Mouse (Mus musculus) heart, postnatal 14 days (tissue): ENCODE data around the gene Blzf1. TPM values are rescaled to one million over a fixed set of nuclear protein-coding genes. Genes with fewer than 3 reads are reported as not detected.

ENCODE experiments used
- DNase-seq, 2 experiments: peaks; one replicate each; pipeline ENCODE4 v3.0.0; 2021 to 2022
- intact Hi-C: fragments of 180-260 bp; cut with DNase I; formaldehyde crosslinking; loops from one replicate; pipeline ENCODE4 v1.15.1; 2025
- long read RNA-seq, 2 experiments: library from polyadenylated mRNA; stranded (forward); transcript quantifications; one replicate each; pipeline ENCODE4 v2.0.0; 2021
- total RNA-seq, 2 experiments: library from RNA; stranded (reverse); gene quantifications; 2 replicates each; pipeline ENCODE4 v1.2.3; 2021

The Blzf1 gene
- 10 to 100 TPM; 23.0 to 27.3 TPM for total RNA-seq
- long read RNA-seq, experiment 1, transcript Blzf1-203 (7 exons, 2,430 nt), result major isoform, 12 of 13 reads
- long read RNA-seq, experiment 1, partial matches to known transcripts, result 0 of 13 reads
- long read RNA-seq, experiment 1, other reads (novel, unspliced or antisense), result 1 of 13 reads
- long read RNA-seq, experiment 2, transcript Blzf1-203 (7 exons, 2,430 nt), result major isoform, 15 of 16 reads
- long read RNA-seq, experiment 2, partial matches to known transcripts, result 0 of 16 reads
- long read RNA-seq, experiment 2, other reads (novel, unspliced or antisense), result 1 of 16 reads

DNA sequence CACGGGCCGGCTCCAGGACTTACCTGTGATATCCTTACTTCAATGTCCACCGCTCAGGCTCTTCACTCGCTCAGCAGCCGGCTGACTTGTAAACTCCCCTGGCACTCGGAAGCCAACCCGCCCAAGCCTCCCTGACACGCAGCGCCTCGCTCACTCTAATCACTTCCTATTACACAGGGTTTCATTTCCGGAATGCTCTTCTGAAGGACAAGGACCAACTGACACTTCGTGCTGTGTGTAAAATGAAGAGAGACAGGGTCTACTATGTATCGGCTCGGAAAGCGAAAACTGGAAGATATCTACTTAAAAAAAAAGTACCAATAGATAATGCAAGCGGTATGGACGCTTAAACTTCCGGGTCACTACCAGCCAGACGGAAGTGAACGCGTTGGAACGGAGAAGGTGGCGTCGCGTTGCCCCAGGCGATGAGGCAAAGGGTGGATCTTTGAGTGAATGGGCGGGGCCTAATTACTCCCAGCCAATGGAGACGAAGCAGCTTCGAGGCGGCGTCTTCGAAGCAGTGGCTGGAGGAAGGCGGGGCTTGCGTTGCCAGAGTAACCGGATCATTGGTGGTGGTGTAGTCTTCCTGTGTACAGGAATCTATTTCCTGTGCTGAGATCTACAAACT lies at the start of gene Blzf1:
Blzf1 (minus strand) TSS at position 366 of the 628 bp plus-strand sequence.
- DNase-seq, result peak; percentile 93 to 97
- intact Hi-C loops, result loop anchor here (10.0 kb wide), 1 partner anchor 928 kb away; the partner anchor contains the start of gene Tiprl

DNA sequence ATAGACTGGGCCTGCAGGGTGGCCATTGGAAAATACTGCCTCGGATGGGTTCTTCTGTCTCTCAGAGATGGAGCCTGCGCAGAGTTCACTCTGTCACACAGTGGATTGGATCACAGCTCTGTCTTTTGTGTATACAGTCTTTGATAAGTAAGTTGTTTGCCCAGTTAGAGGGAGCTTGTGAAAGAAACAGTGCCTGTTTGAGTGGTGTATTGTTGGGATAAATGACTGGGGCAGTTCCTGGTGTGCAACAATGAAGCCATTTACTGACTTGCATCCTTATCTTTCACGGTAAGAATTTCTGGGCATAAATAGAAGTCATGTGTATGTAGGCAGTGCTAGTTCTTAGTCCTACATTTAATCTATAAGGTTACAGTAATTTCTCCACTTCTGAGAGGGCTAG lies 46.2 kb upstream of the Blzf1 start:
- no peak for DNase-seq
- intact Hi-C loops, result no loop called here

DNA sequence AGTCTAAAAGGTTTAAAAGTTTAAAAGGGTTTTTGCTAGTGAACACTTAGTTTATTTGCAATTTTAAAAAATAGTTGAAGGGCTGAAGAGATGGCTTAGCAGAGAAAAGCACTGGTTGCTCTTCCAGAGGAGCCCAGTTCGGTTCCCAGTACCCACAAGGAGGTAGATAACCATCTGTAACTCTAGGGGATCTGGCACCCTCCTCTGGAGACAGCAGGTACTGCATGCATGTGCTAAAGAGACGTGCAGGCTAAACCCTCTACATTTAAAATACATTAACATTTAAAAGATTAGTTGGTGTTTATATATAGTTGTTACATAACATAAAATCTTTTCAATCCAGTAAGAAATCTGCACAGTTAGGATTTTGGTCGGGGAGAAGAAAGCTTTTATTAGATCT lies 34.9 kb upstream of the Blzf1 start:
- DNase-seq, result peak in 1 of 2 experiments; percentile 33
- intact Hi-C loops, result no loop called here

DNA sequence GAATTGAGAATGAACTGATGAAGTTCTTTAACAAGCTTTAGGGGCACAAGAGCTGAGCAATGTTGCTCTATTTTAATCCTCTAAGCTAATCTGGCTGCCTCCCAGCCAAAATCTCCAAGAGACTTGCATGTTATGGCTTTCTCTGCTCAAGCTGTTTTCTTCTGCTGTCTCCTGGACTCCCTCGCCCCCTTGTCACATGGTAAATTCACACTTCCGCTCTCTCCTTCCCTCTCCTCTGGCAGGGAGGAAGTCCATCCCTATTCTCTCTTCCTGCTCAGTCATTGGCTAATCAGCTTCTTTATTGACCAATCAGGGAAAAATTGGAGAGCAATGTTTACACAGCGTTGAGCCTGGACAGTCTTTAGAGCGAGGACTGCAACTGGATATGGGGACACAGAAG lies 28.6 kb upstream of the Blzf1 start:
- no peak for DNase-seq
- intact Hi-C loops, result no loop called here

DNA sequence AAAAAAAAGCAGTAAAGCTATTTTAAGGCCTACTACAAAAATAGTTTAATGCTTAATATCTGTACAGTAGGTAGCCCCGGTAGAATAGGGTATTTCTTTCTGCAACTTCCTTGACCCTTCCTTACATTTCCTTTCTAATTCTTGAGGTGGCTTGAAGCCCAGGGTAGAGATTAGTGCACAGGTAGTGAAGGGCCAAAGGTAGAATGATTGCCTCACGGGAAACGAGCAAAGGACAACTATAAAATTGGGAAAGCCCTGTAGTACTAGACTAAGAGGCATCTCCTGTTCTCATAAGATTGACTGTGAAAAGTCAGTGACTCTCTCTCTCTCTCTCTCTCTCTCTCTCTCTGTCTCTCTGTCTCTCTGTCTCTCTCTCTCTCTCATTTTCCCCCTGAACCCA lies 28.1 kb upstream of the Blzf1 start:
- DNase-seq, result no peak
- intact Hi-C loops, result no loop called here

DNA sequence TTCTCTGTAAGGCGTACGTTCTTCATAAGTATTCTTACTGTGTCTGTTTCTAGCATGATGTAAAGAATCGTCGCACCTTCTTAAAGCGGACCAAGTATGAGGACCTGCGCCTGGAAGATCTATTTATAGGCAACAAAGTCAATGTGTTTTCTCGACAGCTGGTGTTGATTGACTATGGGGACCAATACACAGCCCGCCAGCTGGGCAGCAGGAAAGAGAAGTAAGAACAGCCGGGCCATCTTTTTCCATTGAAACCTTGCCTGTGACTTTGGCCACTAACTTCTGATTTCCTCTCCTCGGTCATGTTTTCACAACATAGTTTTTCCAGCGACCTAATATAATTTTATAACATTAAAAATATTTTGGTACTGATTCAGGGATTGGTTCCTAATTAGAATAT lies 25.3 kb upstream of the Blzf1 start:
- intact Hi-C loops, result no loop called here
- no peak for DNase-seq

DNA sequence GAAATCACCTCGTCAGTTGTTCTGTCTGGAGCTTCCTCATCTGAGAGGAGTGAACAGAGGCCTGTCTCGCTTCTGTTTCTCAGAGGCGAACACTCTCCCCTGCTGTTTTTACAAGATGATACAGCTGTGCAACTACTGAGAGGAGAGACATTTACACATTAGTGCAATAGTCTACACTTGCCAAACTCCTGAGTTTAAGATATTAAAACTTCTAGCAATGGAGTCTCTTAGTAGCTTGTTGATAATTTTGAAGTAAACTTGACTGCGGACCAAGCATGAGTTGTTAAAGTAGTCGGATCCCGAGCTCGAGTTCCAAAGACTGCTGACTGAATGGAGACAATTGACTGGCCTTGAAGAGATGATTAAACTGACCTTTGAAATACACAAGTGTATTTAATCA lies 20.5 kb upstream of the Blzf1 start:
- no peak for DNase-seq
- intact Hi-C loops, result no loop called here

DNA sequence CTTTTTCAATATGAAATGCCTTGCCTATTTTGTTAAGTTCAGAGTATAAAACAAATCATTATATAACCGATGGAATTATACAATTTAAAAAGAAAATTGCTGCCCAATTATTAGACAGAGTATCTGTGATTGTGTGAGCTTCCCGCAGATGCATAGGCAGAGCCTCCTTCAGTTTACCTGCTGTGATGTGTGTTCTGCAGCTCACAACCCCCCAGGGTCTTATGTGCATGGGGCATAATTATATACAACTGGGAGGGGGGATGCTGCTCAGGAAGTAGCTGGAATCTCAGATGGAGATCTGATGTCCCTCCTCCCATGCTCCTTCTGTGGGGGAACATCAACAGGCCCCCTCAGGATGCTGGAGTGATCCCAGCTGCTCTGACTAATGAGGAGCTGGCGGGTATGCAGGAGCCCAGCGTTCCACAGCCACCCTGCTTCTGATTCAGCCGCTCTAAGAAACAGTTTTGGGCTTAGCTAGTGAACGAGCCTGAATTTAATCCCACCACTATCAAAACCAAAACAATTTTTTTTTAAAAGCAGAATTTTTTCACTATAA lies 19.4 kb upstream of the Blzf1 start:
- intact Hi-C loops, result no loop called here
- peak in 1 of 2 experiments; percentile 36 for DNase-seq

DNA sequence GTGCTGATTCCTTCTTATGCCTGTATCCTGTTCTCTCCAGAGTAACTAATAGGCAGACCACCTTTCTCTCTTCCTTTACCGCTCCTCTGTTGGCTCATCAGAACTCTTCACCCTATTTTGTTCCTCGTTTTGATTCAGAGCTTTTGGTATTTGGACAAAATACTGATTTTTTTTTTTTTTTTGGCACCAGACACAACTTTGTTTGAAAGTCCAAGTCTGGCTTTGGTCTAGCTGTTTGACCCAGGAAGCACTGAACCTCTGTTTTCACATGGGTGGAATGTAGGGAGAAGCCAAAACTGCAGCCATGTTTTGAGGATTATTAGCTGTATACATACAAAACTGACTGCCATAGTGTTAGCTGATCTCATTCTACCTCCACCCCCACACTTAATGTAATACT lies 17.6 kb upstream of the Blzf1 start:
- intact Hi-C loops, result no loop called here
- DNase-seq, result no peak

DNA sequence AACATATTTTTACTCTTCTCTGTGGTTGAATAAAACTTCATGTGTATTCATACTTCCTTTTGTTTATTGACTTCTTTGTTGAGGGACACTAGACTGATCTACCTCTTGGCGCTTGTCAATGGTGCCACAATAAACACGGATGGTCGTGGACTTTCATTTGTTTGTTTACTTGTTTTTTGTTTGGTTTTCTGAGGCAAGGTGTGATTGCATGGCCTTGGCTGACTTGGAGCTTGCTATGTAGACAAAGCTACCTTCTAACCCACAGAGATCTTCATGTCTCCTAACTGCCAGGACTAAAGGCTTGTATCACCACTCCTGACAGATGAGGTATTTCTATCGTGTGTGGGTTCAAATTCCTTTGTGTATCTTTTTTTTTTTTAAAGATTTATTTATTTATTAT lies 16.9 kb upstream of the Blzf1 start:
- intact Hi-C loops, result no loop called here
- no peak for DNase-seq

DNA sequence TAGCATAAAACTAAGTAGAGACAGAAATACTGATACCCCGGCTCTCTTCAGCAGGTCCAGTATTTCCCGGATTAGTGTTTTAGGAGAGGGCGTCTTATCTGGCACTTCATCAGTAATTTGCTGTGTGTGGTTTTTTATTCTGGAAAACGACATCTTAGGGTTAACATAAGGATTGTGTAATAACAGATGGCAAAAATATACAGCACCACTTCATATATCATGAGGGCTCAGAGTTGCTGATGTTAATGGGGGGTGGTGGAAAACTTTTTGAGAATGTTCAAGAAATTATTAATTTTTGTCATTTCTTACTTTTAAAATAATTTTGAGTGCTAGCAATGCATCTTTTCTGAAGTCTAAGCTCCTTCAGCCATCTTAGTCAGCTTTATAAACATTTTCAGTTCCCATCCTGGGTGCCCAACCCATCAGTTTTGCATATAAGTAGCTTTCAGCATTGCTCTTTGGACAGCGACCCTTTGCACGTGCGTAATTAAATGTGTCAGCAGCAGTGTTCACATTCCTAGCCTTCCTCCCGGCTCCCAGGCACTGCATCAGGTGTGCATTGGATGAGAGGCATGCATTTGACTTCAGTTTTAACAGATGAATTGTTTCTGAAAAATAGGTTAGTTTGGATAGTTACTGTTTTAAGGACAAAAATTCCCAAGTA lies 15.8 kb upstream of the Blzf1 start:
- intact Hi-C loops, result no loop called here
- DNase-seq, result no peak

DNA sequence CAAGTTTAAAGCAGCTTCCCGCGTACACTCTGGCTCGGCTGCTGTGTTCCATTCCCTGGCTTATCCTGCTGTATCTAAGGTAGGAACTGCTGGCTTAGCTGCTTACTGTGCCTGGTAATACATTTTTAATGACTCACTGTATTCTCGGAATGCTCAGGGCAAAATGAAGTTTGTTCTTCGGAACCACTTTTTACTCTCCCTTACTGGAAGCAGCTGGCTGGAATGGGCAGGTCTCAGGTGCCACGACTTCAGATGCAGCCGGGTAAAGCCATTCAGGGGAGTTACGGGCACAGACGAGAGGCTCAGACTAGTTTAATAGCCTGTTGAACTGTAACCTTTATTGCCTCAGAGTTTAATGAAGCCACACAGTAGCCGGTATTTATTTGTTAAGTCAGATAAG lies 14.1 kb upstream of the Blzf1 start:
- intact Hi-C loops, result no loop called here
- no peak for DNase-seq

DNA sequence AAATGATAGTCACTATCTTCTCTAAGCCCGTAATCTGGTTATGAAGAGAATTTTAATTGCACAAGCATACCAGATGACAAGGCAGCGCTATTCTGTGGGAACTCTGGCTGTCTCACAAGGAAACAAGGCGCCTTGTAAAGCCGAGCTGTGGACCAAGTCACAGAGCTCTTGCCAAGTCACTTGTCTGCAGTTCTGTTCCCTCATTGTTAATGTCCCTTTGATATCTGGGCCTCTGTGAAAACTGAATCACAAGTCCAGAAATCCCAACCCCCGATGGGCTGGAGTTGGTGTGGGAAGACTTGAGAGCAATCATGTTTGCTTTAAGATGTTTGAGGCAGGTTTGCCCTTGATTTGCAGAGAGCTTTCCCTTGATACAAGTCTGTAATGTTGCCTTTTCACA lies 13.4 kb upstream of the Blzf1 start:
- intact Hi-C loops, result no loop called here
- peak in 1 of 2 experiments; percentile 25 for DNase-seq

DNA sequence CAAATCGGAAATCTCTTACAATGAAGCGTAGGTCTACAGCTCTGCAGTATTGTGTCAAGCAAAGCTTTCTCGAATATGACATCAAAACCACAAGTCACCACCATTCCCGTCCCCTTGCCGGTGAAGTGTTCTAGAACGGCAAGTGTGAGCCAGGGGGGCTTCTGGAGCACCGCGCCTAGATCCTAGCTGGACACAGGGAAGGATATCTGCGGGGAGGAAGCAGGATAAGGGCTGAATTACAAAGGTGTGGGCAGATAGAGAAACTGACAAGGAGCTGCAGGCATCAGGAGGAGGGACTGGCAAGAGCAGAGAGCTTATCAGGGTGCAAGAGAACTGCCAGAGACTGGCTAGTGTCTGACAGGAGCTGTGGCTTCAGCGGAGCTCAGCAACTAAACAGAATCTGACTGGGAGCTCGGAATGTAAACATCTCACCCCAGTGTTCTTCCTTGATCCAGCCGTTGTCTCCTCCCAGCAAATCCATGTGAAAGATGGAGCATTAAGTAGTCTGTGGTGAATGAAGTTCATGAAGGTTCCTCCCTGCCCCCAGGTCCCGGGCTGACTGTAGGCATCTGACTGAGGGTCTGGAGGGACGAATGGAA lies 12.4 kb upstream of the Blzf1 start:
- no peak for DNase-seq
- intact Hi-C loops, result no loop called here

DNA sequence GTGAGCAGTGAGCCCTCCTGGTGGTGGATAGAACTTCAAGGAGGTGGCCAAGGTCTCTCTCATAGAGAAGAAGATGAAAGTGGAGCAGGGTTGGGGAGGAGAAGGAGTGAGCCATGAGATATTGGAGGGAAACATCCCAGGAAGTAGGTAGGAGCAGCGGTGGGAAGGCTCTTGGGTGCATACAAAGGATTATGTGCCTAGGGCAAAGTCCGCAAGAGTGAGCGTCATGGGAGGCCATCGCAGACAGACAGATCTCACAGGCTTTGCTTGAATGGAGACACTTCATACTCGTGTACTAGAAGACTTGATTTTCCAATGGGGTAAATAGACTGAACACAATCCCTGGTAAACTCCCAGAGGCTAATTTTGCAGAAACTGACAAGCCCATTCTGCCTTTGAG lies 11.2 kb upstream of the Blzf1 start:
- DNase-seq, result no peak
- intact Hi-C loops, result no loop called here

DNA sequence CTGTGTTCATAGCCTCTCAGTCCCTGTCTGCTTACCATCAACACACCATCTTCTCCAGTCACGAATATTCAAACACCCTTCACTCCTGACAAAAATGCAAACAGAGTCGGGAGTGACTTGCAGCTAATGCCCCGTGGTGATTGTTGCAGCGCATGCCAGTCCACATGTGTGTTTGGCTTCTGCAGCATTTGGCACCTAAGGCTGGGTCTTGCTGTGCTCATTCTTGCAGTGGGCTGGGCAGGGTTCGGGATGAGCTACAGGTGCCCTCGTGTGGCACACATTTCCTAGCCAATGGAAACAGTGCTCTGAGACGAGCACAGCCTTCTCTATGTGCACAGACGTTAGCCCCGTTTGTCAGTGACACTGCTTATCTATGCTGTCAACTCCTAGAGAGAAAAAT lies 10.0 kb upstream of the Blzf1 start:
- no peak for DNase-seq
- intact Hi-C loops, result loop anchor here (2.0 kb wide), 2 partner anchors 588 to 804 kb away; no protein-coding TSS in a partner anchor

DNA sequence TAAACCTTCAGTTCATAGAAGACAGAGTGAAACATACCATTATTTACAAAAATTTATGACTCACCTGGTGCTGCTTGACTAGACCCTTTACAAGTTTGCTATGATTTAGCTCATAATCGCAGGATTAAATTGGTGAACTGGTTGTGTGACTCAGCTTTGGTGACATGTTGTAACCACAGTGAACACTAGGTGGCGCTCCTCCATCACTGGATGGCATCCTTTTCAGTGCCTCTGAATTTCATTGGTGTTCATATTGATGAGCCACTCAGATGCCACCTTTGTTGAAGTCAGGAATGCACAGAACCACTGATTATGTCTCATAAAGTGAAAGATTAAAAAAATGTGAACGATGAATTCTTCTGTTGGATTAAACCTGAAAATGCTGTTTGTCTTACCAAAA lies 9.4 kb upstream of the Blzf1 start:
- intact Hi-C loops, result loop anchor here (2.0 kb wide), 2 partner anchors 588 to 804 kb away; no protein-coding TSS in a partner anchor

DNA sequence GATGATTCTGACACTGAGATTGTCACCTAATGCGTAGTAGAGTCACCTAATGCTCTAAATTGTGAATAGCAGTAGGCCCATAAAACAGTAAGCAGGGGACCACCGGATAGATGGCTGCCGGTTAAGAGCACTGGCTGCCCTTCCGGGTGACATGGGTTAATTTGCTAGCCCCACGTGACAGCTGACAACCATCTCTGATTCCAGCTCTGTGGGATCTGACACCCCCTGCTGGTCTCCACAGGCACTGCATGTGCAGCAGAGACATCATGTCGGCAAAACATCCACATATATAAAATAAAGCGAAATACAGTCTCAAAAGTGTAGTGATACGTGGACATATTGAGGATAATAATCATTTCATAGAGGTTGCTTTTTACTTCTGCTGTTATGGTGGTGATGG lies 8.0 kb upstream of the Blzf1 start:
- intact Hi-C loops, result no loop called here
- peak in 1 of 2 experiments; percentile 36 for DNase-seq

More for the DNA sequence above, 9.4 kb upstream of the Blzf1 start:
- DNase-seq, result peak; percentile 73 to 84

DNA sequence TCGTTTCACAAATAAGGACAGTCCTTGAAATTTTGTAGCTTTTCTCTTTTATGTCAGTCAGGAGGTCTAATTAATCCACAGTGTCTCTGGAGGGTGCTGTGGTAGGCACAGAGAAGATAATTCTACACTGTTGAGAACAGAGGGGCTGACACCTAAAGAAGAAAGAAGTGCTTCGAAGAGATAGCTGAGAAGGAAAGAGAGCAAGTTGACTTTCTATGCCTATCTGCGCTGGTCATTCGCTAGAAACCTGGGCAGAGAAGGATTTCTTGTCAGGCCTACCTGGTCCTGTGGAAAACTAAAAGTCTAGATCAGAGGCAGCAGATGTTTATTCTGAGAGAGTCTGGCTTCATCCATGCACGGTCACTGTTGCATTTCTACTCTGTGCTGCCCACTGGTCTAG lies 6.8 kb upstream of the Blzf1 start:
- DNase-seq, result no peak
- intact Hi-C loops, result no loop called here

DNA sequence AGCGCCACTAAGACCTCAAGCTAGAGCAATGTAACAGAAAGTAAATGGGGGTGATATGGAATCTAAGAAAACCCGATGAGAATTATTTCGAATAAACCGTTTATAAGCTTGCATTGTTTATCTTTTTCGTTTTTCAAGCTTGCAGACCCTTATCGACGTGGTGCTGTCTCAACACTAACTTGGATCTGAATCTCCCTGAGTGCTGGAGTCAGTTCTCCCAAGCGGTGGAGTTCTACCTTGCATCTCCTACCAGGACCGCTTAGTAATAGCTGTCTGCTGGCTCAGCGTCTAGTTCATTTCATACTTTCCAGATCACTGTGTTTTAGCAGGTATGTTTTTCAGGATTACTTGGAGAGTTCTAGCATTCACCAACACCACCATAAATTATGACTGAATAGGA lies 633 bp upstream of the Blzf1 start:
- no peak for DNase-seq
- intact Hi-C loops, result loop anchor here (10.0 kb wide), 1 partner anchor 927 kb away; the partner anchor contains the start of gene Tiprl

DNA sequence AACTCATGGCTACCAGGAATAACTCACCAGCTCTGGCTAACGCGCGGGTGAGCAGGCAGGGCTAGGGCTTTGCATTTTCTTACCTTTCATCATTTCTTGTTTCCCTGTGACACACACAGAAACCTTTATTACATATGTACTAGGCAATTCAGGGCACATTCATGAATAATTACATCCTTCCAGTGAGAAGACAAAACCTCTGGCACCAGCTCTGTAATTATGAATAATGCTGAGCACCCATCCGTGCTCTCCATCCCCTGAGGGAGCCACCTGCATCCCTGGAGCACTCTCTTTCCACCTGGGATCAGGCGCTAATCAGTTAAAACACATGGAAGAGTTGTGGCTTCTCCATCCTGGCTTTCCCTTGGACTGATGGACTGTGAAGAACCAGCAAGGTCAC lies 3.5 kb downstream of the Blzf1 start, which contains the start of gene Nme7:
Nme7 (plus strand) TSS at position 301 of the 400 bp plus-strand sequence.
- intact Hi-C loops, result loop anchor here (10.0 kb wide), 1 partner anchor 931 kb away; the partner anchor contains the start of gene Tiprl
- no peak for DNase-seq
